8 mouse cellular contexts compared by ENCODE assay signal in genomic region chr11:104232141-104233061, GRCm38 (mm10). TPM values are rescaled to one million over a fixed set of nuclear protein-coding genes. Genes with fewer than 3 reads are reported as not detected.
DNase-seq lines count a peak whose midpoint lies in the region; ATAC-seq lines count a peak whose summit lies in the region.

No protein-coding gene starts in this region.

- peak overlapping the region; percentile 96 for H3K27ac ChIP-seq in forebrain, embryonic 16.5 days (ENCODE audit: low read length)
- peak overlapping the region; percentile 97 for H3K27ac ChIP-seq in hindbrain, embryonic 16.5 days (ENCODE audit: low read depth, low read length)
- H3K27ac ChIP-seq in midbrain, embryonic 11.5 days (ENCODE audit: low read depth, low read length) = peak overlapping the region; percentile 5
- H3K27ac ChIP-seq in stomach, embryonic 15.5 days = no peak overlapping the region

- H3K36me3 ChIP-seq in forebrain, embryonic 16.5 days (ENCODE audit: control insufficient read depth, insufficient read depth) = no peaks in the 10 kb centered on the region
- H3K36me3 ChIP-seq in hindbrain, embryonic 16.5 days (ENCODE audit: control insufficient read depth, insufficient read depth, low read length) = no peaks in the 10 kb centered on the region
- H3K36me3 ChIP-seq in midbrain, embryonic 11.5 days (ENCODE audit: control insufficient read depth, insufficient read depth, low read length) = no peaks in the 10 kb centered on the region
- no peaks in the 10 kb centered on the region for H3K36me3 ChIP-seq in stomach, embryonic 15.5 days

- ATAC-seq in forebrain, embryonic 16.5 days = peak; percentile 75
- peak; percentile 63 for ATAC-seq in hindbrain, embryonic 16.5 days
- peak; percentile 22 for ATAC-seq in midbrain, embryonic 11.5 days (ENCODE audit: low FRiP score)
- no peak for ATAC-seq in stomach, embryonic 15.5 days (ENCODE audit: insufficient read depth, low FRiP score, low read depth)

- peak overlapping the region; percentile 94 for H3K9ac ChIP-seq in forebrain, embryonic 16.5 days (replicated peaks; ENCODE audit: low read depth, low read length)
- peak overlapping the region; percentile 92 for H3K9ac ChIP-seq in hindbrain, embryonic 16.5 days (ENCODE audit: low read depth, low read length)
- H3K9ac ChIP-seq in midbrain, embryonic 11.5 days (ENCODE audit: low read length) = peak overlapping the region; percentile 69
- H3K9ac ChIP-seq in stomach, embryonic 15.5 days = no peak overlapping the region

- peak overlapping the region; percentile 81 for H3K4me2 ChIP-seq in forebrain, embryonic 16.5 days (ENCODE audit: low read length)
- peak overlapping the region; percentile 64 for H3K4me2 ChIP-seq in hindbrain, embryonic 16.5 days (ENCODE audit: low read length)
- H3K4me2 ChIP-seq in midbrain, embryonic 11.5 days = peak overlapping the region; percentile 93
- peak overlapping the region; percentile 95 for H3K4me2 ChIP-seq in stomach, embryonic 15.5 days

- H3K4me1 ChIP-seq in forebrain, embryonic 16.5 days (replicated peaks; ENCODE audit: control insufficient read depth, insufficient read depth, low read length) = peaks cover 45% of the 10 kb centered on the region
- peaks cover 29% of the 10 kb centered on the region for H3K4me1 ChIP-seq in hindbrain, embryonic 16.5 days (ENCODE audit: control insufficient read depth, insufficient read depth, low read depth, low read length)
- peaks cover 22% of the 10 kb centered on the region for H3K4me1 ChIP-seq in midbrain, embryonic 11.5 days (ENCODE audit: control insufficient read depth, insufficient read depth, low read length)
- H3K4me1 ChIP-seq in stomach, embryonic 15.5 days = peaks cover 17% of the 10 kb centered on the region

- WGBS in forebrain, embryonic 16.5 days = under 1% methylated on average over 72 of the region's 72 CpGs
- 1% methylated on average over 56 of the region's 72 CpGs for WGBS in hindbrain, embryonic 16.5 days
- WGBS in midbrain, embryonic 11.5 days = under 1% methylated on average over 67 of the region's 72 CpGs
- under 1% methylated on average over 68 of the region's 72 CpGs for WGBS in stomach, embryonic 15.5 days

- no peaks in the 10 kb centered on the region for H3K9me3 ChIP-seq in forebrain, embryonic 16.5 days (ENCODE audit: control insufficient read depth, low read length)
- no peaks in the 10 kb centered on the region for H3K9me3 ChIP-seq in hindbrain, embryonic 16.5 days (ENCODE audit: control insufficient read depth, low read length)
- H3K9me3 ChIP-seq in midbrain, embryonic 11.5 days (ENCODE audit: control insufficient read depth, low read length) = no peaks in the 10 kb centered on the region
- no peaks in the 10 kb centered on the region for H3K9me3 ChIP-seq in stomach, embryonic 15.5 days

- peak; percentile 46 to 57 for DNase-seq in adrenal gland, adult 18-20 months (ENCODE audit: low spot score in 2 of 2)
- DNase-seq in cerebellum, adult 11-12 months = peak; percentile 83
- peak; percentile 66 to 73 for DNase-seq in left cerebral cortex, adult 8-10 months (ENCODE audit: low spot score in 2 of 2)
- peak; percentile 95 for DNase-seq in midbrain, embryonic 11.5 days (ENCODE audit: low spot score, missing footprints)
- DNase-seq in T-cell, adult 2 months (ENCODE audit: low spot score) = no peak

- peaks cover 4% of the 10 kb centered on the region; the same call in 1 of the 2 replicates for H3K27me3 ChIP-seq in forebrain, embryonic 16.5 days (replicated peaks; ENCODE audit: control insufficient read depth, insufficient read depth, low read length)
- no peaks in the 10 kb centered on the region for H3K27me3 ChIP-seq in hindbrain, embryonic 16.5 days (replicated peaks; ENCODE audit: control insufficient read depth, insufficient read depth, low read length)
- H3K27me3 ChIP-seq in midbrain, embryonic 11.5 days (ENCODE audit: control insufficient read depth, insufficient read depth, low read length) = peaks cover 47% of the 10 kb centered on the region
- H3K27me3 ChIP-seq in stomach, embryonic 15.5 days (replicated peaks) = peaks cover 48% of the 10 kb centered on the region

- H3K4me3 ChIP-seq in forebrain, embryonic 16.5 days (replicated peaks; ENCODE audit: low read length) = peak overlapping the region; percentile 88
- peak overlapping the region; percentile 62 for H3K4me3 ChIP-seq in hindbrain, embryonic 16.5 days (ENCODE audit: low read length)
- peak overlapping the region; percentile 59 for H3K4me3 ChIP-seq in midbrain, embryonic 11.5 days (ENCODE audit: low read depth, low read length)
- H3K4me3 ChIP-seq in stomach, embryonic 15.5 days (replicated peaks) = peak overlapping the region; percentile 64

RNA-seq across cellular contexts. Expression of gene Mapt, which starts 1.2 kb away (rescaled TPM):
- total RNA-seq in adrenal gland, adult 18-20 months (2021) = 100 to 1,000 TPM; 128 to 208 TPM
- polyA plus RNA-seq in forebrain, embryonic 16.5 days (2015; fragmentation: Nextera tagmentation; extraction: Ambion mirVana) = 754 and 864 TPM in 2 replicates
- polyA plus RNA-seq in hindbrain, embryonic 16.5 days (2015; fragmentation: Nextera tagmentation; extraction: Ambion mirVana) = 1,116 and 1,219 TPM in 2 replicates
- 100 to 1,000 TPM; 361 to 377 (median 364) TPM for total RNA-seq in left cerebral cortex, adult 8-10 months (2022)
- polyA plus RNA-seq in midbrain, embryonic 11.5 days (2014; fragmentation: Nextera tagmentation; extraction: Ambion mirVana) = 70.9 and 71.6 TPM in 2 replicates
- polyA plus RNA-seq in stomach, embryonic 15.5 days (2015; fragmentation: Nextera tagmentation; extraction: Ambion mirVana) = 14.1 and 15.4 TPM in 2 replicates

RNA-seq across cellular contexts. Expression of gene Sppl2c, which starts 46.3 kb away (rescaled TPM):
- total RNA-seq in adrenal gland, adult 18-20 months (2021) = not detected
- not detected in 2 replicates for polyA plus RNA-seq in forebrain, embryonic 16.5 days (2015; fragmentation: Nextera tagmentation; extraction: Ambion mirVana)
- polyA plus RNA-seq in hindbrain, embryonic 16.5 days (2015; fragmentation: Nextera tagmentation; extraction: Ambion mirVana) = not detected in 2 replicates
- total RNA-seq in left cerebral cortex, adult 8-10 months (2022) = not detected
- not detected in 2 replicates for polyA plus RNA-seq in midbrain, embryonic 11.5 days (2014; fragmentation: Nextera tagmentation; extraction: Ambion mirVana)
- not detected in 2 replicates for polyA plus RNA-seq in stomach, embryonic 15.5 days (2015; fragmentation: Nextera tagmentation; extraction: Ambion mirVana)

Comparison
In these comparisons a context has a peak if more than half of its experiments do, and no peak if none do; other contexts are left out.
1. RNA of gene Mapt, which starts 1.2 kb away (polyA plus RNA-seq): 1,116 to 1,219 TPM in hindbrain, embryonic 16.5 days and 754 to 864 TPM in forebrain, embryonic 16.5 days; 70.9 to 71.6 TPM in midbrain, embryonic 11.5 days and 14.1 to 15.4 TPM in stomach, embryonic 15.5 days; every median in the first group is over 10 times any median in the second.
2. Peak in every context shown above with its lines, with median percentiles within 50 percentile points of each other: H3K4me2 ChIP-seq and H3K4me3 ChIP-seq.